Mouse (Mus musculus) ES-Bruce4 (cell line): ENCODE measurements around the gene Kifap3.

Experiments
- CTCF ChIP-seq: IDR thresholded peaks from one replicate; pipeline ENCODE4 v1.8.1; 2011; ENCODE audit warnings: low read depth, low read length
- POLR2A ChIP-seq: IDR thresholded peaks from one replicate; pipeline ENCODE4 v1.8.1; 2011; ENCODE audit warnings: low read length; ENCODE audit not compliant: insufficient read depth

GRCm38 (mm10) chr1:163893774-163894527 is 114.6 kb downstream of the Kifap3 start:
- TF ChIP-seq POLR2A (no peak), CTCF (no peak)
